ENCODE assay signal across 8 mouse cellular contexts in the genomic region with DNA sequence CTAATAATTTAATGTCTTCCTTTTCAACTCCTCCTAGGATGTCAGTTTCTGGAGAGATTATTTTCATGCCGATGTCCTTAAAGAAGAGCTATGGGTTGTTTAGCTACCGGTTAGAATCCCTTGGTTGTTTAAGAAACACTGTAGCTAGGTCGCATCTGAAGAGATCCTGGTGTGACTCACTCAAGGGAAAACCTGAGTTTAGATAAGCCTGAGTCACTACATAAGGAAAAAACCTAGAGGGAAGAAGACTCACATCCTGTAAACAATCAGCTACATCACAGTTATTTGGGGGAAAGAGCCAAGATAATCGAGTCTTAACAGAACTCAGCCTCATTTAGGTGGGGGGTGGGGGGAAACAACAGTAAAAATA. TPM values are rescaled to one million over a fixed set of nuclear protein-coding genes. Genes with fewer than 3 reads are reported as not detected.
DNase-seq lines count a peak whose midpoint lies in the region; ATAC-seq and TF ChIP-seq lines count a peak whose summit lies in the region.

No protein-coding gene starts in this region.

- no peaks in the 10 kb centered on the region for H3K27me3 ChIP-seq in heart, embryonic 14.5 days (ENCODE audit: control insufficient read depth, insufficient read depth, low read length)
- no peaks in the 10 kb centered on the region; the same call in 1 of the 2 replicates for H3K27me3 ChIP-seq in lung, embryonic 16.5 days (ENCODE audit: control insufficient read depth, insufficient read depth, low read depth, low read length)
- H3K27me3 ChIP-seq in embryonic facial prominence, embryonic 13.5 days, result no peaks in the 10 kb centered on the region
- peaks cover 27% of the 10 kb centered on the region for H3K27me3 ChIP-seq in small intestine, adult 2 months (ENCODE audit: control insufficient read depth, insufficient read depth, low read length)

- peak overlapping the region; percentile 99 for H3K9ac ChIP-seq in heart, embryonic 14.5 days (ENCODE audit: low read length)
- H3K9ac ChIP-seq in lung, embryonic 16.5 days (ENCODE audit: low read length), result no peak overlapping the region
- H3K9ac ChIP-seq in embryonic facial prominence, embryonic 13.5 days, result peak overlapping the region; percentile 41; the same call in 1 of the 2 replicates

- H3K4me2 ChIP-seq in heart, embryonic 14.5 days (ENCODE audit: low read length), result peak overlapping the region; percentile 93
- H3K4me2 ChIP-seq in lung, embryonic 16.5 days (ENCODE audit: low read depth, low read length), result peak overlapping the region; percentile 89
- peak overlapping the region; percentile 92 for H3K4me2 ChIP-seq in embryonic facial prominence, embryonic 13.5 days

- 13% methylated on average over 4 of the region's 4 CpGs for WGBS in heart, embryonic 14.5 days
- 19% methylated on average over 4 of the region's 4 CpGs for WGBS in lung, embryonic 16.5 days
- WGBS in lung, adult 2 months, result 17% methylated on average over 4 of the region's 4 CpGs
- WGBS in embryonic facial prominence, embryonic 13.5 days, result 26% methylated on average over 4 of the region's 4 CpGs
- WGBS in small intestine, adult 2 months, result 21% methylated on average over 4 of the region's 4 CpGs

- H3K4me3 ChIP-seq in heart, embryonic 14.5 days (ENCODE audit: control insufficient read depth in 1 of 2, insufficient read depth in 1 of 2, low read depth in 1 of 2, low read length in 2 of 2), result peak overlapping the region; percentile 40 to 92
- H3K4me3 ChIP-seq in lung, embryonic 16.5 days (ENCODE audit: low read length), result no peak overlapping the region
- no peak overlapping the region for H3K4me3 ChIP-seq in lung, adult 2 months (replicated peaks; ENCODE audit: extremely low read depth, low read depth, low read length)
- H3K4me3 ChIP-seq in embryonic facial prominence, embryonic 13.5 days, result peak overlapping the region; percentile 75
- peak overlapping the region; percentile 3; the same call in 1 of the 2 replicates for H3K4me3 ChIP-seq in small intestine, adult 2 months (ENCODE audit: low read depth, low read length)

- no peak for DNase-seq in heart, adult 18-20 months
- DNase-seq in lung, adult 2 months, result no peak
- DNase-seq in cerebellum, adult 11-12 months, result no peak
- no peak for DNase-seq in ovary, postnatal 36 days (ENCODE audit: low spot score)

- no peak for ATAC-seq in heart, embryonic 14.5 days (ENCODE audit: insufficient number of reproducible peaks, insufficient read depth, low FRiP score, low read depth)
- no peak for ATAC-seq in lung, embryonic 16.5 days (ENCODE audit: low read depth)
- ATAC-seq in embryonic facial prominence, embryonic 13.5 days (ENCODE audit: insufficient number of reproducible peaks, insufficient read depth, low FRiP score, low TSS enrichment, low read depth), result no peak

- no peak for TF ChIP-seq CTCF in lung, adult 2 months (IDR thresholded peaks at IDR 0.05; ENCODE audit: insufficient read depth, low read length)
- no peak for TF ChIP-seq CTCF in small intestine, adult 2 months (IDR thresholded peaks at IDR 0.05; ENCODE audit: extremely low read depth, insufficient read length, insufficient replicate concordance, low read depth, low read length)

- H3K4me1 ChIP-seq in heart, embryonic 14.5 days (ENCODE audit: control insufficient read depth in 2 of 2, insufficient read depth in 2 of 2, low read length in 2 of 2), result peaks cover 15 to 34% of the 10 kb centered on the region in 2 experiments
- H3K4me1 ChIP-seq in lung, embryonic 16.5 days (replicated peaks; ENCODE audit: control insufficient read depth, insufficient read depth, low read length), result peaks cover 57% of the 10 kb centered on the region
- peaks cover 15% of the 10 kb centered on the region for H3K4me1 ChIP-seq in lung, adult 2 months (ENCODE audit: control insufficient read depth, insufficient read depth, low read length)
- peaks cover 74% of the 10 kb centered on the region for H3K4me1 ChIP-seq in embryonic facial prominence, embryonic 13.5 days
- H3K4me1 ChIP-seq in small intestine, adult 2 months (ENCODE audit: control insufficient read depth, insufficient read depth, insufficient read length, low read length), result peaks cover 13% of the 10 kb centered on the region

- H3K9me3 ChIP-seq in heart, embryonic 14.5 days (ENCODE audit: control insufficient read depth, low read length), result no peaks in the 10 kb centered on the region
- H3K9me3 ChIP-seq in lung, embryonic 16.5 days (ENCODE audit: control insufficient read depth, low read length), result no peaks in the 10 kb centered on the region
- no peaks in the 10 kb centered on the region for H3K9me3 ChIP-seq in embryonic facial prominence, embryonic 13.5 days

- peak overlapping the region; percentile 74 to 99 for H3K27ac ChIP-seq in heart, embryonic 14.5 days (replicated peaks in 1 of 2; ENCODE audit: control insufficient read depth in 1 of 2, insufficient read depth in 1 of 2, low read depth in 2 of 2, low read length in 2 of 2)
- H3K27ac ChIP-seq in lung, embryonic 16.5 days (ENCODE audit: low read length), result peak overlapping the region; percentile 50; the same call in 1 of the 2 replicates
- H3K27ac ChIP-seq in embryonic facial prominence, embryonic 13.5 days, result peak overlapping the region; percentile 62
- H3K27ac ChIP-seq in small intestine, adult 2 months (ENCODE audit: insufficient read depth, low read depth, low read length), result peak overlapping the region; percentile 51

- H3K36me3 ChIP-seq in heart, embryonic 14.5 days (ENCODE audit: control insufficient read depth, insufficient read depth, low read length), result peaks cover 59% of the 10 kb centered on the region
- H3K36me3 ChIP-seq in lung, embryonic 16.5 days (ENCODE audit: control insufficient read depth, insufficient read depth, low read length), result no peaks in the 10 kb centered on the region
- H3K36me3 ChIP-seq in embryonic facial prominence, embryonic 13.5 days, result peaks cover 11% of the 10 kb centered on the region; the same call in 1 of the 2 replicates
- no peaks in the 10 kb centered on the region for H3K36me3 ChIP-seq in small intestine, adult 2 months (ENCODE audit: control insufficient read depth, insufficient read depth, low read length)

- TF ChIP-seq POLR2A in lung, adult 2 months (IDR thresholded peaks at IDR 0.05; ENCODE audit: borderline replicate concordance, extremely low read depth, low read depth, low read length), result no peak
- TF ChIP-seq POLR2A in small intestine, adult 2 months (IDR thresholded peaks at IDR 0.05; ENCODE audit: low read depth, low read length), result no peak

RNA-seq across cellular contexts. Expression of gene Tpm1, which starts 3.9 kb away (rescaled TPM):
- 5,210 and 5,334 TPM in 2 replicates for polyA plus RNA-seq in heart, embryonic 14.5 days (2014; fragmentation: Nextera tagmentation; extraction: Ambion mirVana)
- over 10,000 TPM in 1 of 2 experiments, 1,000 to 10,000 TPM in 1; 9,705 to 11,464 TPM for total RNA-seq in heart, adult 18-20 months (2021)
- polyA plus RNA-seq in lung, embryonic 16.5 days (2015; fragmentation: Nextera tagmentation; extraction: Ambion mirVana), result 758 and 782 TPM in 2 replicates
- 168 and 359 TPM in 2 replicates for polyA plus RNA-seq in lung, adult 2 months (2012; rRNA removed)
- polyA plus RNA-seq in embryonic facial prominence, embryonic 13.5 days (2015; fragmentation: Nextera tagmentation; extraction: Ambion mirVana), result 818 and 902 TPM in 2 replicates
- polyA plus RNA-seq in small intestine, adult 2 months (2012; rRNA removed), result 146 and 242 TPM in 2 replicates

Comparison
In these comparisons a context has a peak if more than half of its experiments do, and no peak if none do; other contexts are left out.
1. H3K4me3 ChIP-seq: peak in heart, embryonic 14.5 days (2 of 2), embryonic facial prominence, embryonic 13.5 days (single experiment) and small intestine, adult 2 months (single experiment); none in lung, embryonic 16.5 days (single experiment) and lung, adult 2 months (single experiment).
2. Peak in every context shown above with its lines, with median percentiles within 50 percentile points of each other: H3K27ac ChIP-seq and H3K4me2 ChIP-seq.